Mouse (Mus musculus) myocyte (in vitro differentiated cells): Measurements from ENCODE around the gene 6430531B16Rik. TPM values are rescaled to one million over a fixed set of nuclear protein-coding genes. Genes with fewer than 3 reads are reported as not detected.
A peak's percentile ranks its signal among the peaks of the same experiment; 100 is the strongest.

Experiments
- H3K27me3 ChIP-seq: one replicate; pipeline ENCODE4 v1.6.1; 2011; ENCODE audit not compliant: control insufficient read depth, insufficient read depth, insufficient read length
- H3K36me3 ChIP-seq: one replicate; pipeline ENCODE4 v1.6.1; 2011; ENCODE audit not compliant: control insufficient read depth, insufficient read depth
- H3K4me2 ChIP-seq: one replicate; pipeline ENCODE4 v1.6.1; 2011; ENCODE audit warnings: low read depth, control low read depth
- H3K4me3 ChIP-seq: one replicate; pipeline ENCODE4 v1.5.1; 2011; ENCODE audit warnings: mild to moderate bottlenecking, control low read depth, moderate library complexity
- H3K79me2 ChIP-seq: one replicate; pipeline ENCODE4 v1.6.1; 2011; ENCODE audit not compliant: control insufficient read depth, insufficient read depth
- H3ac ChIP-seq: one replicate; pipeline ENCODE4 v1.6.1; 2011; ENCODE audit not compliant: control insufficient read depth, insufficient read length
- CEBPB ChIP-seq: IDR thresholded peaks from 2 replicates; pipeline ENCODE4 v1.6.1; 2011; ENCODE audit warnings: mild to moderate bottlenecking, moderate library complexity; ENCODE audit not compliant: poor library complexity, insufficient read depth, severe bottlenecking
- E2F4 ChIP-seq: IDR thresholded peaks from one replicate; pipeline ENCODE4 v1.6.1; 2011; ENCODE audit warnings: mild to moderate bottlenecking, control low read depth, moderate library complexity; ENCODE audit not compliant: insufficient read depth
- MAX ChIP-seq: IDR thresholded peaks from one replicate; pipeline ENCODE4 v1.6.1; 2011; ENCODE audit warnings: low read depth, mild to moderate bottlenecking, control low read depth
- MYOD1 ChIP-seq, 3 experiments: IDR thresholded peaks; one replicate each; pipeline ENCODE4 v1.6.1; 2011; ENCODE audit warnings: control low read depth in 2 of 3, low read depth in 2 of 3, mild to moderate bottlenecking in 2 of 3, moderate library complexity in 1 of 3; ENCODE audit not compliant: insufficient read length in 2 of 3, control insufficient read depth in 1 of 3
- MYOG ChIP-seq, 3 experiments: IDR thresholded peaks; one replicate each; pipeline ENCODE4 v1.6.1; 2011; ENCODE audit warnings: control low read depth in 2 of 3, low read depth in 2 of 3, mild to moderate bottlenecking in 2 of 3; ENCODE audit not compliant: insufficient read length in 2 of 3, control insufficient read depth in 1 of 3, insufficient read depth in 1 of 3
- POLR2A ChIP-seq: IDR thresholded peaks from one replicate; pipeline ENCODE4 v1.6.1; 2011; ENCODE audit warnings: low read depth, mild to moderate bottlenecking, control low read depth, moderate library complexity; ENCODE audit not compliant: insufficient read length
- POLR2AphosphoS2 ChIP-seq: IDR thresholded peaks from one replicate; pipeline ENCODE4 v1.6.1; 2011; ENCODE audit warnings: low read depth, control low read depth; ENCODE audit not compliant: insufficient read length
- REST ChIP-seq: IDR thresholded peaks from one replicate; pipeline ENCODE4 v1.6.1; 2011; ENCODE audit warnings: mild to moderate bottlenecking, control low read depth, moderate library complexity; ENCODE audit not compliant: insufficient read depth, insufficient read length
- SRF ChIP-seq: IDR thresholded peaks from one replicate; pipeline ENCODE4 v1.6.1; 2011; ENCODE audit warnings: low read depth; ENCODE audit not compliant: control insufficient read depth, insufficient read length
- TCF12 ChIP-seq: IDR thresholded peaks from one replicate; pipeline ENCODE4 v1.6.1; 2011; ENCODE audit warnings: mild to moderate bottlenecking, control low read depth; ENCODE audit not compliant: poor library complexity, insufficient read depth, severe bottlenecking
- TCF3 ChIP-seq: IDR thresholded peaks from one replicate; pipeline ENCODE4 v1.6.1; 2011; ENCODE audit warnings: low read depth, control low read depth; ENCODE audit not compliant: insufficient read length
- USF1 ChIP-seq: IDR thresholded peaks from one replicate; pipeline ENCODE4 v1.6.1; 2011; ENCODE audit warnings: low read depth, mild to moderate bottlenecking, control low read depth, moderate library complexity
- polyA plus RNA-seq: library from polyadenylated mRNA; unstranded; fragments of >200 nt; fragmentation: generic; extraction: Trizol; gene quantifications from one replicate; pipeline ENCODE4 v1.2.1, GENCODE M21; 2012; ENCODE audit warnings: missing spikeins

6430531B16Rik gene
- polyA plus RNA-seq, 1 experiment: 0.13 TPM

- no peak overlapping the region for H3ac ChIP-seq
- no peaks in the 10 kb centered on the region for H3K27me3 ChIP-seq
- no peak overlapping the region for H3K4me2 ChIP-seq
- no peak overlapping the region for H3K4me3 ChIP-seq
- H3K79me2 ChIP-seq: no peaks in the 10 kb centered on the region
- TF ChIP-seq TCF12 (peak; percentile 71), POLR2AphosphoS2 (no peak), REST (no peak), USF1 (no peak), MYOD1 (IDR thresholded peaks at IDR 0.05; ENCODE audit: control insufficient read depth in 1 of 3, insufficient read length in 2 of 3, low read depth in 2 of 3) (peak in 1 of 3 experiments; percentile 76), E2F4 (no peak), CEBPB (no peak), MAX (no peak), SRF (peak; percentile 48), TCF3 (peak; percentile 3), POLR2A (no peak), MYOG (IDR thresholded peaks at IDR 0.05; ENCODE audit: control insufficient read depth in 1 of 3, insufficient read depth in 1 of 3, insufficient read length in 2 of 3, low read depth in 2 of 3) (peak; percentile 3 to 91 (median 43))
- no peaks in the 10 kb centered on the region for H3K36me3 ChIP-seq
Measured at GRCm38 (mm10) chr7:139972923-139973331, 5.6 kb downstream of the 6430531B16Rik start.

DNA sequence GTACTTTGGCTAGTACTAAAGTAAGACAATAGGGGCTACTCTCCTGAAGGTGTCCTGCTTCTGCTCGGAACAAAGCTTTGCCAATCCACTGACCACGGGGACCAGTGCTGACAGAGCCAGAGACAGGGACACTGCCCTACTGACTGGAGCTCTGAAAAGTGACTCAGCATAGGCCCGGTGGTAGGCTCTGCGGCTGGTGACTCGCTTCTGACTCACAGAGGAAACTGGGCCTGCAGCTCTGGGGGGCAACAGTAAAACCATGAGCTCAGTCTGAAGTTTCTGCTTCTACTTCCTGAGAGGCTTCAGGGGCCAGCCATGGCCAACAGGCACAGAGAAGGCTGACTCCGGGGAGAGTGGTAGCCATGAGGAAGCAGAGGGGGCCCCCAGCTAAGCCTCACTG is 7.1 kb downstream of the 6430531B16Rik start:
- H3K4me2 ChIP-seq: peak overlapping the region; percentile 63
- H3K36me3 ChIP-seq: no peaks in the 10 kb centered on the region
- no peaks in the 10 kb centered on the region for H3K79me2 ChIP-seq
- H3ac ChIP-seq: no peak overlapping the region
- TF ChIP-seq MYOG (IDR thresholded peaks at IDR 0.05; ENCODE audit: control insufficient read depth in 1 of 3, insufficient read depth in 1 of 3, insufficient read length in 2 of 3, low read depth in 2 of 3): peak in 1 of 3 experiments; percentile 48
- TF ChIP-seq REST: no peak
- H3K4me3 ChIP-seq: no peak overlapping the region
- no peaks in the 10 kb centered on the region for H3K27me3 ChIP-seq

DNA sequence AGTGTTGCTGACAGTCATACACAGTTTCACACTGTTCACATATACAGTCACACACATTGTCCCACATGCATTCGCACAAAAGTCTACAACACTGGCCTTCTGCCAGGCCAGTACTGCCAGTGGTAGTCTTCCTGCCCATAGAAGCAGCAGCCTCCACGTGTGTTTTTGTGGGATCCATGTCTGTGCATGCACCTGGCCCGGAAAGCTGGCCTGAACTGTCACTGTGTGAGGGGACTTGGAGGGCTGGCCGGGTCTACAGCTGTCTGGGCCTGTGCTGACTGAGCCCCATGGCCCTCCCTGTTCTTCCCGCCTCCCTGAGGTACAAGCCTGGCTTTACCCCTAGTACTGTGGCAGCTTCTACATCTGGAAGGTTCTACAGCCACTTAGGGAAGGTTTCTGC is 7.6 kb downstream of the 6430531B16Rik start:
- Histone ChIP-seq H3K79me2 (no peaks in the 10 kb centered on the region), H3ac (no peak overlapping the region), H3K27me3 (no peaks in the 10 kb centered on the region), H3K36me3 (no peaks in the 10 kb centered on the region), H3K4me3 (no peak overlapping the region), H3K4me2 (peak overlapping the region; percentile 63)
- TF ChIP-seq SRF: no peak
- TF ChIP-seq USF1: no peak
- no peak for TF ChIP-seq TCF3
- no peak for TF ChIP-seq POLR2A
- peak in 1 of 3 experiments; percentile 70 for TF ChIP-seq MYOD1 (IDR thresholded peaks at IDR 0.05; ENCODE audit: control insufficient read depth in 1 of 3, insufficient read length in 2 of 3, low read depth in 2 of 3)
- TF ChIP-seq POLR2AphosphoS2: no peak
- TF ChIP-seq MAX: no peak
- peak in 1 of 3 experiments; percentile 70 for TF ChIP-seq MYOG (IDR thresholded peaks at IDR 0.05; ENCODE audit: control insufficient read depth in 1 of 3, insufficient read depth in 1 of 3, insufficient read length in 2 of 3, low read depth in 2 of 3)
- no peak for TF ChIP-seq TCF12
- no peak for TF ChIP-seq REST
- no peak for TF ChIP-seq E2F4
- TF ChIP-seq CEBPB: no peak

DNA sequence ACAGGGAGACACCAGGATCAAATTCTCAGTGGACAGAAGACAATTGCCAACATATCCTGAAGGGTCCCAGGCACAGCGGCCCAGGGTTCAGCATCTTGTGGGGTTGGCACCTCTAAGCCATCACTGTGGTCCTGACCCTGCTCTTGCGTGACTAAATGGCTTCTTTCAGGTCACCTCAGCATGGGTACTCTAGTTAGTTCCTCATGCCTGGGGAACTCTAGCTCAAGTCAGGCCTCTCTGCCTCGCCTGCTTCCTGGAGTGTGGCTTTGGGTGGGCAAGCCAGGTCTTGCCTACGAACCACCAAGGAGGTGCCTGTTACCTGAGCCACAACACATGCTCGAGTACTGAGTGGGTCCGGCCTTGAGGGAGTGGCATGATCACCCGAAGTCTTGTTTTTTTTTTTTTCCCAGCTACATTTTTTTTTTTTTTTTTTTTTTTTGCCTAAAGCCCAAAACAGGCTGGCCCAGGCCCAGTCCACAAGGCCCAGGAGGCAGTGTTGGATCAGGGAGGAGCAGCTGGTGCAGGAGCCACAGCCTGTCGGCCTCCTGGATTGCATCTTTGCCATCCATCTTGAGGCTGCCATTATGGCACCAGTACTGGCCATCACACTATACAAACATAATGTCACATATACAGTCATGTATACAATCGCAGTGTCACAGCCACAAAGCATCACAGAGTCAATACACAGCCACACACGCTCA is 8.2 kb downstream of the 6430531B16Rik start:
- Histone ChIP-seq H3K4me2 (peak overlapping the region; percentile 63), H3K27me3 (no peaks in the 10 kb centered on the region), H3ac (no peak overlapping the region), H3K79me2 (no peaks in the 10 kb centered on the region), H3K4me3 (no peak overlapping the region), H3K36me3 (no peaks in the 10 kb centered on the region)
- TF ChIP-seq MYOD1 (IDR thresholded peaks at IDR 0.05; ENCODE audit: control insufficient read depth in 1 of 3, insufficient read length in 2 of 3, low read depth in 2 of 3) (peak in 1 of 3 experiments; percentile 69), E2F4 (no peak), MYOG (IDR thresholded peaks at IDR 0.05; ENCODE audit: control insufficient read depth in 1 of 3, insufficient read depth in 1 of 3, insufficient read length in 2 of 3, low read depth in 2 of 3) (peak in 1 of 3 experiments; percentile 61), CEBPB (no peak)

GRCm38 (mm10) chr7:139969348-139970130 is 9.0 kb downstream of the 6430531B16Rik start:
- H3K4me2 ChIP-seq: peak overlapping the region; percentile 63
- H3ac ChIP-seq: no peak overlapping the region
- no peak overlapping the region for H3K4me3 ChIP-seq
- H3K36me3 ChIP-seq: no peaks in the 10 kb centered on the region
- TF ChIP-seq SRF: no peak
- no peak for TF ChIP-seq MYOG (IDR thresholded peaks at IDR 0.05; ENCODE audit: control insufficient read depth in 1 of 3, insufficient read depth in 1 of 3, insufficient read length in 2 of 3, low read depth in 2 of 3)
- TF ChIP-seq POLR2AphosphoS2: no peak
- TF ChIP-seq MYOD1 (IDR thresholded peaks at IDR 0.05; ENCODE audit: control insufficient read depth in 1 of 3, insufficient read length in 2 of 3, low read depth in 2 of 3): no peak
- TF ChIP-seq CEBPB: no peak
- no peaks in the 10 kb centered on the region for H3K27me3 ChIP-seq
- no peaks in the 10 kb centered on the region for H3K79me2 ChIP-seq
